Mouse (Mus musculus) spleen, adult 2 months (tissue): ENCODE data around the gene Ahcyl2. TPM values are rescaled to one million over a fixed set of nuclear protein-coding genes. Genes with fewer than 3 reads are reported as not detected.

ENCODE experiments used
- DNase-seq, 2 experiments: peaks; one replicate each; pipeline versions ENCODE4 v3.0.0 to v3.0.0-alpha.2; 2012 to 2021; ENCODE audit warnings: low spot score in 2 of 2, low read depth in 1 of 2
- H3K27ac ChIP-seq: fragments of 200-500 bp; 2 replicates; pipeline ENCODE4 v1.5.1; 2012; ENCODE audit warnings: low read length, inconsistent platforms; ENCODE audit not compliant: insufficient read depth
- H3K27me3 ChIP-seq: fragments of 200-500 bp; 2 replicates; pipeline ENCODE4 v1.6.1; 2012; ENCODE audit warnings: mild to moderate bottlenecking, moderate library complexity, low read length, inconsistent platforms; ENCODE audit not compliant: control insufficient read depth, insufficient read depth
- H3K36me3 ChIP-seq: fragments of 200-500 bp; 2 replicates; pipeline ENCODE4 v1.6.1; 2012; ENCODE audit warnings: mild to moderate bottlenecking, low read length, inconsistent platforms; ENCODE audit not compliant: control insufficient read depth, insufficient read depth
- H3K4me1 ChIP-seq: fragments of 200-500 bp; 2 replicates; pipeline ENCODE4 v1.6.1; 2011; ENCODE audit warnings: inconsistent platforms; ENCODE audit not compliant: control insufficient read depth, insufficient read depth, insufficient read length
- H3K4me3 ChIP-seq: fragments of 200-500 bp; 2 replicates; pipeline ENCODE4 v1.5.1; 2011; ENCODE audit warnings: mild to moderate bottlenecking, inconsistent platforms; ENCODE audit not compliant: insufficient read depth, insufficient read length; ENCODE audit errors: extremely low read depth
- CTCF ChIP-seq: fragments of 200-500 bp; IDR thresholded peaks from 2 replicates; pipeline ENCODE4 v1.5.1; 2011; ENCODE audit warnings: mild to moderate bottlenecking, inconsistent platforms; ENCODE audit not compliant: insufficient read depth, insufficient read length, insufficient replicate concordance; ENCODE audit errors: extremely low read depth
- POLR2A ChIP-seq: fragments of 200-500 bp; IDR thresholded peaks from 2 replicates; pipeline ENCODE4 v1.6.1; 2011; ENCODE audit warnings: low read depth, low read length, inconsistent platforms
- WGBS: fragments of 180-500 bp; shearing (Covaris S2); methylation state at CpG from one replicate; pipeline ENCODE4 v1.1.7; 2018; 5-methylcytosine and 5-hydroxymethylcytosine counted together
- polyA plus RNA-seq: library from polyadenylated mRNA; depleted of rRNA; stranded (reverse); fragments of >200 nt; gene quantifications from 2 replicates; pipeline ENCODE4 v1.2.3, GENCODE M21; 2012

Gene Ahcyl2
- polyA plus RNA-seq, 1 experiment, result 9.4 TPM

- no peak for DNase-seq
- 2% methylated on average over 25 of the region's 30 CpGs for WGBS
- peaks cover 12% of the 10 kb centered on the region for H3K27me3 ChIP-seq
- H3K36me3 ChIP-seq, result no peaks in the 10 kb centered on the region
- no peak within 1 kb of the TSS for H3K27ac ChIP-seq
- H3K4me3 ChIP-seq, result peak within 1 kb of the TSS; percentile 53
- H3K4me1 ChIP-seq, result peaks cover 6% of the 10 kb centered on the region; the same call in 1 of the 2 replicates
- TF ChIP-seq CTCF (no peak), POLR2A (no peak)
These were observed 32.5 kb upstream of the Ahcyl2 start, which contains the start of gene Smo for GRCm38 (mm10) chr6:29735336-29735688. Gene Smo, plus strand, starts transcription at chr6:29735503.

GRCm38 (mm10) chr6:29735689-29736451, 31.9 kb upstream of the Ahcyl2 start:
- no peak overlapping the region for H3K27ac ChIP-seq
- peak overlapping the region; percentile 53 for H3K4me3 ChIP-seq
- TF ChIP-seq CTCF, result no peak
- no peak for TF ChIP-seq POLR2A
- no peak for DNase-seq
- WGBS, result 1% methylated on average over 75 of the region's 75 CpGs
- no peaks in the 10 kb centered on the region for H3K36me3 ChIP-seq
- peaks cover 6% of the 10 kb centered on the region; the same call in 1 of the 2 replicates for H3K4me1 ChIP-seq
- H3K27me3 ChIP-seq, result peaks cover 12% of the 10 kb centered on the region

GRCm38 (mm10) chr6:29736610-29737458, 31.0 kb upstream of the Ahcyl2 start:
- peaks cover 6% of the 10 kb centered on the region; the same call in 1 of the 2 replicates for H3K4me1 ChIP-seq
- TF ChIP-seq POLR2A, result no peak
- TF ChIP-seq CTCF, result no peak
- no peaks in the 10 kb centered on the region for H3K36me3 ChIP-seq
- peaks cover 12% of the 10 kb centered on the region for H3K27me3 ChIP-seq
- 22% methylated on average over 13 of the region's 13 CpGs for WGBS
- H3K27ac ChIP-seq, result no peak overlapping the region
- peak overlapping the region; percentile 53; the same call in 1 of the 2 replicates for H3K4me3 ChIP-seq
- DNase-seq, result no peak

GRCm38 (mm10) chr6:29751466-29752152, 16.2 kb upstream of the Ahcyl2 start:
- TF ChIP-seq POLR2A (no peak), CTCF (no peak)
- 80% methylated on average over 3 of the region's 3 CpGs for WGBS
- no peak overlapping the region for H3K27ac ChIP-seq
- H3K27me3 ChIP-seq, result no peaks in the 10 kb centered on the region
- no peaks in the 10 kb centered on the region for H3K36me3 ChIP-seq
- H3K4me1 ChIP-seq, result no peaks in the 10 kb centered on the region
- H3K4me3 ChIP-seq, result no peak overlapping the region
- no peak for DNase-seq

GRCm38 (mm10) chr6:29753336-29753735, 14.5 kb upstream of the Ahcyl2 start:
- WGBS, result 96% methylated on average over 11 of the region's 11 CpGs

GRCm38 (mm10) chr6:29756001-29756400, 11.8 kb upstream of the Ahcyl2 start:
- no peaks in the 10 kb centered on the region for H3K36me3 ChIP-seq
- no peaks in the 10 kb centered on the region for H3K4me1 ChIP-seq
- no peak overlapping the region for H3K4me3 ChIP-seq
- no peaks in the 10 kb centered on the region for H3K27me3 ChIP-seq
- DNase-seq, result no peak
- 88% methylated on average over 5 of the region's 5 CpGs for WGBS
- no peak overlapping the region for H3K27ac ChIP-seq
- no peak for TF ChIP-seq POLR2A
- TF ChIP-seq CTCF, result no peak

More at GRCm38 (mm10) chr6:29753336-29753735, 14.5 kb upstream of the Ahcyl2 start:
- Histone ChIP-seq H3K27ac (no peak overlapping the region), H3K36me3 (no peaks in the 10 kb centered on the region), H3K4me1 (no peaks in the 10 kb centered on the region), H3K27me3 (no peaks in the 10 kb centered on the region), H3K4me3 (no peak overlapping the region)
- no peak for DNase-seq
- no peak for TF ChIP-seq POLR2A
- no peak for TF ChIP-seq CTCF
